Mouse (Mus musculus) mesoderm, embryonic 11.5 days (tissue): ENCODE measurements at regions not wholly inside any gene's neighbourhood (a gene's known extent, or its start where the extent isn't known, plus 50 kb on each side); places are given as distances from the start of the nearest gene placed in this dataset.

Experiments
- DNase-seq: peaks from one replicate; pipeline ENCODE4 v3.0.0-alpha.2; 2012; ENCODE audit warnings: low read depth, low spot score

DNA sequence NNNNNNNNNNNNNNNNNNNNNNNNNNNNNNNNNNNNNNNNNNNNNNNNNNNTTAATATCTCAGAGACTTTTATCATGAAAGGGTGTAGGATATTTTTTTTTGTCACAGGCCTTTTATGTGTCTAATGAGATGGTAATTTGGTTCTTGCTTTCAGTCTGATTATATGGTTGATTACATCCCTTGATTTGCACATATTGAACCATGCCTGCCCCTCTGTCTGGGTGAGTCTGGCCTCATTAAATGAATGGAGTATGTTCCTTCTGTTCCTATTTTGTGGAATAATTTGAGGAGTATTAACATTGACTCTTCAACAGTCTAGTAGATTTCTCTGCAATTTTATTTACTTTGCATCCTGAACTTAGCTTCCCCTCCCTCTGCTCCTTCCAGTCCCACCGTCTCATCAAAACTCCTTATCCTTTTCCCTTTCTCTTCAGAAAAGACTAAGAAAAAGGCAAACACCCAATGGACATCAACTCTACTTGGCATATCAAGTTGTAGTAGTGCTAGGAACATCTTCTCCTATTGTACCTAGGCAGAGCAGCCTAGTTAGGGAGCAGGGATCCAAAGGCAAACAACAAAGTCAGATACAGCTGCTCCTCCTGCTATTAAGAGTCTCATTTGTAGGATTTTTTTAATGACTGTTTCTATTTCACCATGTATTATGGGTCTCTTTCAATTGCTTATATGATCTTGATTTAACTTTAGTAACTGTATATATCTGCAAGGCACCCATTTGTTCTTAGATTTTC lies 1185.0 kb upstream of the Cdh7 start:
- DNase-seq, result peak; percentile 2

GRCm38 (mm10) chr1:108800101-108800500 lies 1182.1 kb upstream of the Cdh7 start:
- peak; percentile 1 for DNase-seq

GRCm38 (mm10) chr1:108827238-108827637 lies 1155.0 kb upstream of the Cdh7 start:
- peak; percentile 14 for DNase-seq
